Mouse (Mus musculus) thymus, postnatal 0 days (tissue): ENCODE results near the gene Rtn1. TPM values are rescaled to one million over a fixed set of nuclear protein-coding genes. Genes with fewer than 3 reads are reported as not detected.

ENCODE experiments used
- DNase-seq: peaks from one replicate; pipeline ENCODE4 v3.0.0-alpha.2; 2015; ENCODE audit warnings: low spot score
- polyA plus RNA-seq: library from polyadenylated mRNA; unstranded; fragments of >200 nt; fragmentation: Nextera tagmentation; extraction: Ambion mirVana; gene quantifications from 2 replicates; pipeline ENCODE4 v1.2.1, GENCODE M21; 2015

Gene Rtn1
- polyA plus RNA-seq, 1 experiment from 2014 or later: 0.75 TPM

DNA sequence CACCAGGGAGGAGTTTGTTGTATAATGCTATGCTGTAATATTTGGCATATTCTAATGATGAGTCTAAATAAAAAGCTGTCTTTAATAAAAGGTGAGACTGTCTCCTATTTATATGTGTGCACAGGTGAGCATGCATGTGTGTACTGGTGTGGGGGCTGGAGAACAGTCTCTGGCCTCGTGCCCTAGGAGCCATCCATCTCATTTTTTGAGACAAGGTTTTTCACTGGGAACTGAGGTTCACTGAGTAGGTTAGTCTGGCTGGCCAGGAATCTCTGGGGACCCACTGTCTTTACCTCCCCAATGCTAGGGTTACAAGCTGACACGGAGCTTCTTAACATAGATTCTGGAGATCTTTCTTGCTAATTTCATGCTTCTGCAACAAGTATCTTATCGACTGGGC is 176.7 kb downstream of the Rtn1 start:
- no peak for DNase-seq

DNA sequence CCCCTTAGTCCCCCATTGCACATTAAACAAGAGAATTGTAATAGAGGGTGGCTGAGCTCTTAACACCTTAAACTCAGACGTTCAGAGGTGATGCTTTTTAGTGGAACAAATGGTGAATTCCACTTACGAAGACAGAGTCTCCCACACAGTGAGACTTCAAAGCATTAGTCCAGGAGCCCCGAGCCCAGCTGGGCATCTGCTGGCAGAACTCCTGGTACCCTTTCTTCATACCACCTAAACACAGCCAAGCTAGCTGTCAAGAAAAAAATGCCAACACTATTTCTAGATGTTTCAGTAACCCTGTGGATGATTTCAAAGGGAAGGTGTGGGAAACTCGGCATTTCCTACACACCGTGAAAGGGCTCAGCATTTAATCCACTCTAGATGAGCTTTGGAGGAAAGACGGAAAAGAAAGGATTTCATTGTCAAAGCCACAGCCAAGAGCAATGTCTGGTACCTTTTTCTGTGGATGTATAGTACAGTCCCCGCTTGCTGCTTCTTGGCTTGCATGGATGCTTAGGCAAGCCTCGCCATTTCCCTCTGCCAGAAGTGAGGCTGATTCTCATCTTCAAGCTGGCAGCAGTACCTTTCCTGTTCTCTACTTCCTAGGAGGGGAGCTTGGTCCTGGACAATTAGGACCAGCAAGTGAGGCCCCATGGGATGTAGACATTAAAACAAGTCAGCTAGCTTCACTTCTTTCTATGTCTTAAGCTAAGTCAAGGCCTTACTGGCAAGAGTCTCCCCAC is 179.2 kb downstream of the Rtn1 start:
- no peak for DNase-seq

DNA sequence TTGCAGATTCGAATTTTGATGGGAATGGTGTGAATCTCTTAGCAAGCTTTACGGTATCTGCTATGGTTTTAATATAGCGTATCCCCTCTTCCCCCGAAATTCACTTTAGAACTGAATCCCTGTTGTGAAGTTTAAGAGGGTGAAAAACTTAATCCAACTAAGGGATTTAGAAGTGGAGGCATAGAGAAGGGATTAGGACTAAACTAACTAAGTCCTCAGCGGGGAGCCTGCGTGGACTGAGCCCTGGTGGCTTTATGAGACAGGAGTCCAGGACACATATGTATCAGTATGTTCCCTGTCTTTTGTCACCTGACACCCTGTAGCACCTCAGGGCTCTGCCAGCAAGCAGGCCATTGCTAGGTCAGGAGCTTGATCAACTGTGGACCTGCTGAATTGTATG is 181.1 kb downstream of the Rtn1 start:
- no peak for DNase-seq

DNA sequence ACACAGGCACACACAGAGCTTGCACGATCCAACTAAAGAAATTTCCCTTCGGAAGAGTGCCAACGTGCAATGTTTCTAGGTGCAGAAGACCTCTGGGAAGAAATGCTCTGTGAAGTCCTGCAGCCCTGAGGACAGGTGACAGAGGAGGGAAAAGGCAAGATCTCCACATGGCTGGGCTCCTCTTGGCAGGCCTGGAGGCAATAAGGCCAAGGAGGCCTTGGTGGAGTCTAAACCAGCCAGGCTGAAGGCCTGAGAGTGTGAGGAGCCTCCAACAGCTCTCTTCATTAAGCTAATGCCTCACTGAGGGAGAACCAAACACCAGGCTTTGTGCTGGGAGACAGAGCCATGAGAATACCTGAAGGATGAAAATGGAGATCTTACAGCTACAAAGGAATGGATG is 183.5 kb downstream of the Rtn1 start:
- no peak for DNase-seq

DNA sequence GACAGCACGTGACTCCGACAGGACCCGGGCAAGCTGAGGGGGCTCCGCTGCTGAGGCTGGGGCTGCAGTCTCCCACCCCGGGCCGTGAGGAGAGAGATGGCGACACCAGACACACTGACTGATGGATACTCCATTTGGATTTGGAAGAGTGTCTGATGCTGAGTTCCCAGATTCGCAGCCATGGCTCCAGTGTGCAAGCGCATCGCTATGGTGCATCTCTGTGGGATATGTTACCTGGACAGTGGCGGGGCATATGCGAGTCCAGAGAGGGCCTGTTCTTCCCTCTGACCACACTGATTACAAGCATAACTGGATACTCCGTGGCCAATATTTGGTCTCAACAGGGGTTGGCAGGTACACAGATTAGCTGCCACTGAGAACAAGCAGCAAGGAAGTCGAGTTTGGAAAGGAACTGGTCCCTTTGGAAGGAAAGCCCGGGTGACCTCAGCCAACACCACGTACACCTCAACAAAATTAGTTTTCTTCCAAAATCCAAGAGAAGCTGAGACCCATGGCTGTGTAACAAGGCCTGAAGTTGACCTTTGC is 185.2 kb downstream of the Rtn1 start:
- no peak for DNase-seq

DNA sequence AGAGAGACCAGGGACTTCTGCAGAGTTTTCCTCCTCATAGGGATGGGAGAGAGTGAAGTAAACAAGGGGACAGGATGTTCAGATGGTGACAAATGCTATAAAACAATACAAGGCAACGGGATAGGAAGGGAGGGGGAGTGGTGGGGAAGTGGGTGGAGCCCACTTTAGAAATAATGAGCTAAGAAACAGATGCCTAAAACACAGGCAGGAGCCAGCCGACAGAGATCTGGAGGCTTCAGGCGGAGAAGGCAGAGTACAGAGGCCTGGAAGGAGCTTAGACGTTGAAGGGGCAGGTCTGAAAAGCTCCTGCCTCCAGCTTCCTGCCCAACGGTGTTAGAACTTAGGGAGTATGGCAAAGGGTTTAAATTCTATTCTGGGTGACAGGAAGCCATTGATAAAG is 195.3 kb downstream of the Rtn1 start:
- no peak for DNase-seq

DNA sequence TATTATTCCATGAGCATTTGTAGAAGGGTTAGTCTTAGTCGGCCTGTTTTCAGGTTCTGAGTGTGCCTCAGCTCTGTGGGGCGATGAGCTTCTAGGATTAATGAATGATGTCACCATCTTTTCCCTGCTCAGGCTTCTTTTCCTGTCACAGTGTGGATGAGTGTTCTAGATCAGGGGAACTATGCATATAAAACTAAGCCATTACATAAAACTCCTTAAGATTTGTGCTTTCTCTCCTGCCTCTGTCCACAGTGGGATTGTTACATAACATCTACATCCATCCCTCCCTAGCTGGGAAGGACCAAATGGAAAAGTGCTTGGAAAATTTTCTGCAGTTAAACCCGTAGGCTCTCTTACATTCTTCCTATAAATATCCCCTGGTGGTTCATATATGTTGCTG is 208.0 kb downstream of the Rtn1 start:
- no peak for DNase-seq

DNA sequence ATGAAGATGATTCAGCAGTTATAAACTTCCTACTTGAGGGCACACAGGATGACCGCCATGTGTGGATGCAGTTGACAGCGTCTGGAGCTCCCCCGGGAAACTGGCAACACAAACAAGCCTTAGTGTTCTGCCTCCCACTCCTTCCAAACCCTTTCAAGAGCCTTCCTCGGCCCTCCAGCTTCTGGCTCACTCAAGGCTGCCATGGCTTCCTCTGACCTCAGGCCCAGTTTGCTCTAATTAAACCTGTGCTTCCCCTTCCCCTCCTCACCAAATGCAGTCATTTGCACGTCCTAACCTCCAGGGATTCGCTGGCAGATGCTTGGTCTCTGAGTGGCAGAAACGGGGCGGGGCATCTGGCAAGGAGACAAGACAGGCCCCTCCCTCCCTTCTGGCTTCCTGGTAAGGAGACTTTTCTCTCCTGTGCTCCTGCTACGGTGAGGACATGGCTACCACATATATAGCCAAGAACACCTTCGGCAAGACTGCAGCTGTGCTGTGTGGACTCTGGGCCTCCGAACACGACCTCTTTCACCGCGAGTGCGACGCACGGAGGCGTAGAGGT is 210.8 kb downstream of the Rtn1 start:
- no peak for DNase-seq

DNA sequence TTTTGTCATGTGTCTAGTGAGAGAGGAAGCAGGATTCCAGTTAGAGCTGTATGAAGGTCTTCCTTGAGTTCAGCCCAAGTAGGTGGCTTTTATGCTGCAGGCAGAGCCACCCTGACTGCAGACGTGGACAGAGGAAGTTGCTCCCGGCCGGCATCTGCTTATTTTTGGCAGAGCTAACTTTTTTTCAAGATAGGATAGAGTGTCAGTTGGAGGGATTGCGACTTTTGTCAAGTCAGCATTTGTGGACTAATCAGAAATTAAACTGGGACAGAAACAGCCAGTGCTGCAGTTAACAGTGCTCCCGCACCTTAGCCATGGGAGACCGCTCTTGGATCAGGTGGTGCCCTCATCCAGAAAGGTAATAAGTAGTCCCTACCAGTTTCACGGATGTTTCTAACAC is 211.4 kb downstream of the Rtn1 start:
- no peak for DNase-seq

DNA sequence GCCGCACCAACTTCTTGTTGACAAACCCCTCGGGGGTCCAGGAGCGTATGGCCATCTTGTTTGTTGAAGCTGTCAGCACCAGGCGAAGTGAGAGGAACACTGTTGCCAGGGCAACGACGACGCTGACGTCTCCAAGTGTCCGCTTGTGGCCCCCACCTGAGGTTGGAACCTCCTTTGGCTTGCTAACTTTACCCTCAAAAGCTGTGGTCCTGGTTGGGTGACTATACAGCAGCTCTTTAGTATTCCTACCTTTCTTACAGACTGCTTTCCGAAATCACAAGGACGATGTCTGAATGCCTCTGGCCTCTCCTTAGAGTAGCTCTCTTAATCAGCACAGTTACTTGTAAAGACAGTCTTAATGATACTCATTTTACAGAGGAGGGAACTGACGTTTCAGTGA is 223.9 kb downstream of the Rtn1 start, which contains the start of gene Ccdc175:
Ccdc175 (minus strand) TSS at position 101 of the 400 bp plus-strand sequence.
- no peak for DNase-seq

DNA sequence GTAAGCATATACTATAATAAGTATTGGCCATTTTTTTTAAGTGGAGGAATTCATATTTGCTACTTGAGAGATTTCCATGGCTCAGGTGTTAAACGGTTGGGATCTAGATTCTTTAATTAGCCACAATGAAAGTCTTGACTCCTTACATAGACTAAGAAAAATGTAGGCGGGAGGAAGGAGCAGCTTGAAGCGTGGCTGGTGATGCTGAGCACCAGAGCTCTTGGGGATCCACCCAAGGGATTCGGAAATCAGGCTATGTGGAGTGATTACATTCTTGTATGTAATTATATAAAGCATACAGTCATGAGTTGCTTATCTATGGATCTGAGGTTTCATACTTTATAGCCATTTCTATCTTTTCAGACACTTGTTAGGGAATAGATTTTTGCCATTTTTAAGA is 229.3 kb downstream of the Rtn1 start:
- DNase-seq: no peak

DNA sequence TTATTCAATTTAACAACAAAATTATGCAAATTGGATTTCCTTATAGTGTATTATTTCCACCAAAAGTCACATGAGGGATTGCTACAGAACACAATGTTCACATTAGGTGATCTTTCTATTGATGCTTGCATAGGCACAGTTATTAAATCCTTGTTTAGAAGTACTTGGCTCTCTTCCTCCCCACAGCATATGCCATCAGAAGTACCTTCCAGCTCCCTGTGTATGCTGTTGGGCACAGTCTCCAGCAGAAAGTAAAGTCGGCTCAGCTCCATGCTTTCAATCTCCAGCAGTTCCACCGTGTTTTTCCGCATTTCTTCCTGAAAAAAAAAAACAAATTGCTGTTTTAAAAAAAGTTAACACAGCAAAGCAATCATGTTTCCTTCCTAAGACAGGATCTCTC is 230.5 kb downstream of the Rtn1 start:
- no peak for DNase-seq

Other genes with a start within 250 kb of the Rtn1 start
- gene Ccdc175, start 224.0 kb downstream of the Rtn1 start, polyA plus RNA-seq: not detected in 2 replicates
- gene Lrrc9, start 32.8 kb upstream of the Rtn1 start, polyA plus RNA-seq: 1.3 and 1.7 TPM in 2 replicates
- gene Pcnx4, start 127.3 kb upstream of the Rtn1 start, polyA plus RNA-seq: 7.5 and 8.4 TPM in 2 replicates
- not detected in 2 replicates for gene Gm4756, start 240.6 kb upstream of the Rtn1 start, polyA plus RNA-seq